Mouse (Mus musculus) thymus, adult 2 months (tissue): ENCODE measurements around the gene Lipt2.

Experiments used
- CTCF ChIP-seq: fragments of 200-500 bp; IDR thresholded peaks from 2 replicates; pipeline ENCODE4 v1.5.1; 2012; ENCODE audit warnings: mild to moderate bottlenecking, control low read depth, low read length, moderate library complexity, borderline replicate concordance; ENCODE audit not compliant: control insufficient read depth, poor library complexity, insufficient read depth; ENCODE audit errors: extremely low read depth
- POLR2A ChIP-seq: fragments of 200-500 bp; IDR thresholded peaks from 2 replicates; pipeline ENCODE4 v1.6.1; 2012; ENCODE audit warnings: mild to moderate bottlenecking, low read length, control low read depth, moderate library complexity; ENCODE audit not compliant: control insufficient read depth, poor library complexity, insufficient read depth; ENCODE audit errors: extremely low read depth

GRCm38 (mm10) chr7:100123486-100123885 lies 35.6 kb upstream of the Lipt2 start:
- no peak for TF ChIP-seq POLR2A
- no peak for TF ChIP-seq CTCF
